Mouse (Mus musculus): Measurements from ENCODE around the gene Dhx40.

- TF ChIP-seq POLR2A (IDR thresholded peaks at IDR 0.05; ENCODE audit: borderline replicate concordance, extremely low read depth, low read depth, low read length) (no peak), CTCF (IDR thresholded peaks at IDR 0.05; ENCODE audit: insufficient read depth, low read length) (no peak)
These were observed 21.8 kb downstream of the Dhx40 start for GRCm38 (mm10) chr11:86785767-86786166.
